Mouse (Mus musculus): ENCODE measurements around the gene Polr3g. TPM values are rescaled to one million over a fixed set of nuclear protein-coding genes. Genes with fewer than 3 reads are reported as not detected.

Gene Polr3g
- polyA plus RNA-seq, 1 experiment from 2014 or later, result 12.8 TPM

DNA sequence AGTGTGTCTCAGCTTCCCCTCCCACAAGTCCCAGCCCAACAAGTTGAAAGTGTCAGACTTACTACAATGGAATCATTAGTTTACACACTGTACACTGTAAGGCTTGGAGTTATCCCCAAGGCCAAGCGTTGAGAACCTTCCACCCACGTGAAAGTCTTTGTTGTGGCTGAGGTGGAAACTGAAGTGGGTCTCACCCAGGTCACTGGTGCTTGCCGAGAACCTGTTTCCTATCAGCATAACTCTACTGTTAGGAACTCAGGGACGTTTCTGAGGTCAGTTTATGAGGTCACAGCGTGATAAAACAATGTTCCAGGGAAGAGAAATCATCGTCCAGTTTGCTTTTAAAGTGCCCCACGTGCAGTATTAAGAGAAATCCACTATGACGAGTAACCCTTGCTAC is 35.5 kb downstream of the Polr3g start:
- WGBS, result 86% methylated on average over 8 of the region's 8 CpGs
- H3K27me3 ChIP-seq (ENCODE audit: control insufficient read depth, insufficient read depth, low read length), result no peaks in the 10 kb centered on the region
- H3K4me1 ChIP-seq (replicated peaks; ENCODE audit: control insufficient read depth, insufficient read depth, low read length), result no peaks in the 10 kb centered on the region; the same call in 1 of the 2 replicates
- no peak overlapping the region for H3K9ac ChIP-seq (ENCODE audit: low read depth, low read length)
- ATAC-seq (ENCODE audit: low FRiP score), result no peak
- no peak for DNase-seq (ENCODE audit: low spot score)
- no peaks in the 10 kb centered on the region for H3K9me3 ChIP-seq (ENCODE audit: control insufficient read depth, low read length)
- no peak overlapping the region for H3K27ac ChIP-seq (ENCODE audit: low read depth, low read length)
- no peak overlapping the region for H3K4me3 ChIP-seq (ENCODE audit: low read depth, low read length)
- H3K4me2 ChIP-seq (replicated peaks; ENCODE audit: low read depth, low read length), result no peak overlapping the region
- H3K36me3 ChIP-seq (ENCODE audit: control insufficient read depth, insufficient read depth, low read length), result no peaks in the 10 kb centered on the region

DNA sequence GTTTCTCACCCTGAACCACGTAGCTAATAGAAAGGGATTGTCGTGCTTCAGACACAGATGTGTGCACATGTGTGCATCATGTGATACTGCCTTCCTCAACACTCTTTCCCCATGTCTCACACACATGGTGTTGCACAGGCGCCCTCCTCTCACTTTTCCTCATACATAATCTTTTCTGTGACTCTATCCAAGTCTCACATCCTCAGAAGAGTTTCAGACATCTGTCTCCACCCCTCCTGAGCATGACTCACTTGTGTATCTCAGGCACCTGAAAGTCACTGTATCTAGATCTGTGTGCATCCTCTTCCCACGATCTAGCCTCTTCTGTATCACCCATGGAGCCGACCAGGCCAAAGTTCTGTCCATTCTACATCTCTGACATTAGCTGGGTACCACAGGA is 43.1 kb downstream of the Polr3g start:
- DNase-seq (ENCODE audit: low spot score), result no peak
- H3K27ac ChIP-seq (ENCODE audit: low read depth, low read length), result no peak overlapping the region
- H3K36me3 ChIP-seq (ENCODE audit: control insufficient read depth, insufficient read depth, low read length), result peaks cover 6% of the 10 kb centered on the region

GRCm38 (mm10) chr13:81664331-81664698 is 46.5 kb downstream of the Polr3g start:
- ATAC-seq (ENCODE audit: low FRiP score) (no peak), DNase-seq (ENCODE audit: low spot score) (no peak)
- H3K27me3 ChIP-seq (ENCODE audit: control insufficient read depth, insufficient read depth, low read length), result no peaks in the 10 kb centered on the region
- no peak overlapping the region for H3K4me2 ChIP-seq (replicated peaks; ENCODE audit: low read depth, low read length)
- no peak overlapping the region for H3K4me3 ChIP-seq (ENCODE audit: low read depth, low read length)
- WGBS, result 91% methylated on average over 5 of the region's 5 CpGs
- H3K9ac ChIP-seq (ENCODE audit: low read depth, low read length), result no peak overlapping the region
- no peaks in the 10 kb centered on the region for H3K4me1 ChIP-seq (replicated peaks; ENCODE audit: control insufficient read depth, insufficient read depth, low read length)
- no peak overlapping the region for H3K27ac ChIP-seq (ENCODE audit: low read depth, low read length)
- peaks cover 6% of the 10 kb centered on the region for H3K36me3 ChIP-seq (ENCODE audit: control insufficient read depth, insufficient read depth, low read length)
- no peaks in the 10 kb centered on the region for H3K9me3 ChIP-seq (ENCODE audit: control insufficient read depth, low read length)

More for the DNA sequence above, 43.1 kb downstream of the Polr3g start:
- WGBS, result 94% methylated on average over 5 of the region's 5 CpGs
- Histone ChIP-seq H3K4me3 (ENCODE audit: low read depth, low read length) (no peak overlapping the region), H3K9me3 (ENCODE audit: control insufficient read depth, low read length) (no peaks in the 10 kb centered on the region), H3K9ac (ENCODE audit: low read depth, low read length) (no peak overlapping the region), H3K27me3 (ENCODE audit: control insufficient read depth, insufficient read depth, low read length) (no peaks in the 10 kb centered on the region), H3K4me2 (replicated peaks; ENCODE audit: low read depth, low read length) (no peak overlapping the region), H3K4me1 (replicated peaks; ENCODE audit: control insufficient read depth, insufficient read depth, low read length) (no peaks in the 10 kb centered on the region)
- ATAC-seq (ENCODE audit: low FRiP score), result no peak

DNA sequence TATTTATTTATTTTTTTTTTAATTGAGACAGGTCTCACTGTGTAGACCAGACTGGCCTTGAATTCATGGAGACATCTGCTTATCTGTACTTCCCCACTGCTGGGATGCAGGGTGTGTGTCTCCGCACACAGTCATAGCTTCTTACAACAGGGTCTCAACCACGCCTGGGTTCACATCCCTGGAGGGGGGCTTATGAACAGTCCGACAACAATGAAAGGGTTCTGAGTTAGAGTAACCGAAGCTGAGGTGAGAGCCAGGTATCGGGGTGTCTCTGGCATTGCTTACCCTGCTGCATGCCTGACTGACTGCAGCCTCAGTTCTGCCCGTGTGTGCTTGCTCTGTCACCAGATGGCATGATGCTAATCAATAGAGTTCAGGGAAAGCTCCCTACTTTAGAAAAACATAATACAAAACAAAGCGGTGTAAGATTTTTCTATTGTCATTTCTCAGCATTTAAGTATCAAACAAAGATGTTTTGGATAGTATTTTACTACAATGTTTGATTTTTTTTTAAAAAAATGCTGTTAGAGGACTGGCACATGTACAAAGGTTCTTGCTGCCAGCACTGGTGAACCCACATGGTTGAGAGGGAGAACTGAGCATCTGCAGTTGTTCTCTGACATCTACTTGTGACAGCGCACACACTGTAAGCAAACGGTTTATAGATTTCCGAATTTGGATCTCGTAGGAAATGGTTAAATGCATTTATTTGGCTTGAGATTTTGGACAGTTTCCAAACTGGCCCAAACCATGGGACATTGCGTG is 47.1 kb downstream of the Polr3g start:
- H3K27me3 ChIP-seq (ENCODE audit: control insufficient read depth, insufficient read depth, low read length), result no peaks in the 10 kb centered on the region
- DNase-seq (ENCODE audit: low spot score) (no peak), ATAC-seq (ENCODE audit: low FRiP score) (no peak)
- H3K27ac ChIP-seq (ENCODE audit: low read depth, low read length), result no peak overlapping the region
- H3K9me3 ChIP-seq (ENCODE audit: control insufficient read depth, low read length), result no peaks in the 10 kb centered on the region
- H3K4me3 ChIP-seq (ENCODE audit: low read depth, low read length), result no peak overlapping the region
- H3K36me3 ChIP-seq (ENCODE audit: control insufficient read depth, insufficient read depth, low read length), result peaks cover 6% of the 10 kb centered on the region
- no peak overlapping the region for H3K4me2 ChIP-seq (replicated peaks; ENCODE audit: low read depth, low read length)
- no peak overlapping the region for H3K9ac ChIP-seq (ENCODE audit: low read depth, low read length)
- H3K4me1 ChIP-seq (replicated peaks; ENCODE audit: control insufficient read depth, insufficient read depth, low read length), result no peaks in the 10 kb centered on the region
- 91% methylated on average over 12 of the region's 12 CpGs for WGBS

- H3K4me1 ChIP-seq (replicated peaks; ENCODE audit: control insufficient read depth, insufficient read depth, low read length), result no peaks in the 10 kb centered on the region
- H3K9me3 ChIP-seq (ENCODE audit: control insufficient read depth, low read length), result no peaks in the 10 kb centered on the region
- DNase-seq (ENCODE audit: low spot score) (no peak), ATAC-seq (ENCODE audit: low FRiP score) (peak; percentile 7; the same call in 1 of the 2 replicates)
- WGBS, result 12% methylated on average over 21 of the region's 21 CpGs
- peak overlapping the region; percentile 89 for H3K27ac ChIP-seq (ENCODE audit: low read depth, low read length)
- peak overlapping the region; percentile 81 for H3K9ac ChIP-seq (ENCODE audit: low read depth, low read length)
- peak overlapping the region; percentile 83 for H3K4me3 ChIP-seq (ENCODE audit: low read depth, low read length)
- H3K4me2 ChIP-seq (replicated peaks; ENCODE audit: low read depth, low read length), result peak overlapping the region; percentile 60
- H3K27me3 ChIP-seq (ENCODE audit: control insufficient read depth, insufficient read depth, low read length), result no peaks in the 10 kb centered on the region
- H3K36me3 ChIP-seq (ENCODE audit: control insufficient read depth, insufficient read depth, low read length), result no peaks in the 10 kb centered on the region
Observed at GRCm38 (mm10) chr13:81658053-81658752, 52.6 kb downstream of the Polr3g start.

DNA sequence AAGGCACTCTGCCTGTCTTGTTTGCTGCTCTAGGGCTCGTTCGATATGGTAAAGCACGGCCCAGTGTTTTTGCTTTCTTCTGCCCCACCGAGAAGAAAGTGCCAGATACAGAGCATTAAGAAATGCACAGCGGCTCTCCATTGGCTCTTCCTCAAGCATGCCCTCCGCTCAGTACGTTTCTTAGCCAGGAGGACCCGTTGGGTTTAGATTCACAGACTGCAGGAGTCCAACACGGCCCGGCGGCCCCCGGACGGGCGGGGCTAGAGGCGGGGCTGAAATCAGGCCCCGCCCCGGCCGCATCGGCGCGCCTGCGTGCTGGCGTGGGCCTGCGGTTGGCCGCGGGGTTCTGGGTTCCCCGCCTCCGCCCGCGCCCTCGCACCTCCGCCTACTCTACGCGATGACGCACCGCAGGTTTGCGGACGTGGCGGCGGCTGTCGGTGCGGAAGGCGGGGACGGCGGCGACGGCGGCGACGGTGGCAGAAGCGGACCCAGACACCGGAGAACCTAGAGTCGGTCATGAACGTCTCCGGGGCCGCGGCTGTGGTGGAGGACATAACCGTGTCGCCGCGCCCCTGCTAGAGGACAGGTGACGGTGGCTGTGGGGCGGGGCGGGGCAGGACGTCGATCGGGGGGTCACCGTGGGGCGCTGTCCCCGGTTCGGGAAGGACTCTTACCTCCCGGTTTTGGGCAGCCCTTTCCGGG is 53.3 kb downstream of the Polr3g start, which contains the start of gene Lysmd3:
Gene Lysmd3 (plus strand): TSS at position 313 of the 702 bp plus-strand sequence.
- peak within 1 kb of the TSS; percentile 89 for H3K27ac ChIP-seq (ENCODE audit: low read depth, low read length)
- no peaks in the 10 kb centered on the region for H3K9me3 ChIP-seq (ENCODE audit: control insufficient read depth, low read length)
- H3K4me3 ChIP-seq (ENCODE audit: low read depth, low read length), result peak within 1 kb of the TSS; percentile 83
- DNase-seq (ENCODE audit: low spot score), result peak; percentile 98
- WGBS, result under 1% methylated on average over 62 of the region's 73 CpGs
- ATAC-seq (ENCODE audit: low FRiP score), result peak; percentile 97
- H3K4me2 ChIP-seq (replicated peaks; ENCODE audit: low read depth, low read length), result peak within 1 kb of the TSS; percentile 60
- H3K4me1 ChIP-seq (replicated peaks; ENCODE audit: control insufficient read depth, insufficient read depth, low read length), result no peaks in the 10 kb centered on the region
- no peaks in the 10 kb centered on the region for H3K27me3 ChIP-seq (ENCODE audit: control insufficient read depth, insufficient read depth, low read length)
- H3K36me3 ChIP-seq (ENCODE audit: control insufficient read depth, insufficient read depth, low read length), result no peaks in the 10 kb centered on the region
- H3K9ac ChIP-seq (ENCODE audit: low read depth, low read length), result peak within 1 kb of the TSS; percentile 81

GRCm38 (mm10) chr13:81657008-81657350 is 53.8 kb downstream of the Polr3g start:
- H3K36me3 ChIP-seq (ENCODE audit: control insufficient read depth, insufficient read depth, low read length), result no peaks in the 10 kb centered on the region
- H3K4me1 ChIP-seq (replicated peaks; ENCODE audit: control insufficient read depth, insufficient read depth, low read length), result no peaks in the 10 kb centered on the region
- H3K27me3 ChIP-seq (ENCODE audit: control insufficient read depth, insufficient read depth, low read length), result no peaks in the 10 kb centered on the region
- peak overlapping the region; percentile 60 for H3K4me2 ChIP-seq (replicated peaks; ENCODE audit: low read depth, low read length)
- peak overlapping the region; percentile 81 for H3K9ac ChIP-seq (ENCODE audit: low read depth, low read length)
- no peaks in the 10 kb centered on the region for H3K9me3 ChIP-seq (ENCODE audit: control insufficient read depth, low read length)
- WGBS, result 12% methylated on average over 5 of the region's 5 CpGs
- peak overlapping the region; percentile 83 for H3K4me3 ChIP-seq (ENCODE audit: low read depth, low read length)
- peak overlapping the region; percentile 89 for H3K27ac ChIP-seq (ENCODE audit: low read depth, low read length)
- ATAC-seq (ENCODE audit: low FRiP score) (peak; percentile 16; the same call in 1 of the 2 replicates), DNase-seq (ENCODE audit: low spot score) (no peak)

DNA sequence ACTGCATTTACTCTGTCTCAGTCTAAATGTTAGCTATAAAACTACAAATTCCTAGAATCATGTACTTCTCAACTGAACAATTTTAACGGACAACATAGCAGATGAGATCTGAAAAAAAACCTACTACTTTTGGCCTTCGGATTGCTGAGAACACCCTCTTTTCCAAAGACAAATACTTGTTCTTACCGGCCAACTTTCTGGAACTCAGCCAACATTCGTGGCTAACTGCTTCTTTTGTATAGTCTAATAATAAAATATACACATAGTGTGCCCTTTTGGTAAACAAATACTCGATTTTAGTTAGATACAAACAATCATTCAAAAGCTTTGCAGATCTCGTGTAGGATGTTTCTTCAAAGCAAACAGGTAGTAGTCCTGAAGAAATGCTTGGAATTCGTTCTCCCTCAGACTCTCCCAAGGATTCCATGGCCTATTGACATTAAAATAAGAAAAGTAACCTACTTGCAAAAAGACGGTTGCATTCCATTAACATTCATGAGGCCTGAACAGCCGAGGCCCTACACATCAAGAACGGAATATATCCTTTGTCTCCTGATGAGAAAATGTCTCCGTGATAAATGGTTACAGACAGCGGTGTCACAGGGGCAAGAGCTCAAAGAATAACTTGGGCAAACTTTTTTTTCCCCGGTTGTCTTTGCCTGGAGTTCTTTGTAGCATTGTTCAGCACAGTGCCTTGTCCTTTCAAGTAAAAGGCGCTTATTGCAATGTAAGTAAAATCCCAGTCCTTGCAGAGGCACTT is 54.5 kb downstream of the Polr3g start:
- H3K36me3 ChIP-seq (ENCODE audit: control insufficient read depth, insufficient read depth, low read length), result no peaks in the 10 kb centered on the region
- no peaks in the 10 kb centered on the region for H3K27me3 ChIP-seq (ENCODE audit: control insufficient read depth, insufficient read depth, low read length)
- no peak overlapping the region for H3K9ac ChIP-seq (ENCODE audit: low read depth, low read length)
- H3K27ac ChIP-seq (ENCODE audit: low read depth, low read length), result peak overlapping the region; percentile 89
- peak overlapping the region; percentile 83; the same call in 1 of the 2 replicates for H3K4me3 ChIP-seq (ENCODE audit: low read depth, low read length)
- H3K4me1 ChIP-seq (replicated peaks; ENCODE audit: control insufficient read depth, insufficient read depth, low read length), result no peaks in the 10 kb centered on the region
- H3K9me3 ChIP-seq (ENCODE audit: control insufficient read depth, low read length), result no peaks in the 10 kb centered on the region
- peak; percentile 57 for ATAC-seq (ENCODE audit: low FRiP score)
- peak; percentile 72 for DNase-seq (ENCODE audit: low spot score)
- H3K4me2 ChIP-seq (replicated peaks; ENCODE audit: low read depth, low read length), result peak overlapping the region; percentile 60
- 10% methylated on average over 14 of the region's 14 CpGs for WGBS

Data from hindbrain, embryonic 11.5 days (tissue).